ENCODE assay signal across 25 mouse cellular contexts in genomic region chr3:97981376-97981906, GRCm38 (mm10).
"Had no signal": no experiment of that assay in that cellular context is flagged by ENCODE, and none has a peak within 500 bp of the region (broad histone marks: within the 10 kb centered on the region; RNA-seq: fewer than 3 reads in every experiment).

No protein-coding gene starts in this region.

- H3K4me3 ChIP-seq: heart, adult 2 months; heart, embryonic 13.5 days; heart, embryonic 15.5 days; hindbrain, embryonic 13.5 days; hindbrain, embryonic 15.5 days; limb, embryonic 13.5 days; limb, embryonic 15.5 days; liver, embryonic 13.5 days; liver, embryonic 15.5 days had no signal

- H3K27me3 ChIP-seq: hindbrain, embryonic 13.5 days; hindbrain, embryonic 15.5 days; limb, embryonic 13.5 days; limb, embryonic 15.5 days; liver, embryonic 13.5 days; liver, embryonic 15.5 days had no signal

- DNase-seq: forebrain, postnatal 0 days; gastrocnemius, postnatal 14 days; gastrocnemius, postnatal 36 days; heart, adult 11 months; heart, adult 2 months; heart, postnatal 14 days; heart, postnatal 36 days; kidney, adult 11 months; kidney, postnatal 10 days; kidney, postnatal 25 days; layer of hippocampus, adult 9-11 months; layer of hippocampus, postnatal 36 days; left cerebral cortex, postnatal 4 days; liver, embryonic 13.5 days had no signal

- H3K9me3 ChIP-seq: heart, embryonic 13.5 days; heart, embryonic 15.5 days; hindbrain, embryonic 13.5 days; hindbrain, embryonic 15.5 days; limb, embryonic 13.5 days; limb, embryonic 15.5 days; liver, embryonic 13.5 days; liver, embryonic 15.5 days had no signal

- H3K36me3 ChIP-seq: heart, embryonic 13.5 days; heart, embryonic 15.5 days; hindbrain, embryonic 13.5 days; hindbrain, embryonic 15.5 days; limb, embryonic 13.5 days; limb, embryonic 15.5 days; liver, embryonic 13.5 days; liver, embryonic 15.5 days had no signal

- H3K4me1 ChIP-seq: heart, embryonic 15.5 days; hindbrain, embryonic 13.5 days; hindbrain, embryonic 15.5 days; limb, embryonic 13.5 days; limb, embryonic 15.5 days; liver, embryonic 15.5 days had no signal

- H3K9ac ChIP-seq: forebrain, postnatal 0 days; heart, embryonic 13.5 days; heart, embryonic 15.5 days; hindbrain, embryonic 13.5 days; hindbrain, embryonic 15.5 days; limb, embryonic 13.5 days; limb, embryonic 15.5 days; liver, embryonic 13.5 days; liver, embryonic 15.5 days had no signal

- H3K27ac ChIP-seq: heart, adult 2 months; heart, embryonic 13.5 days; heart, embryonic 15.5 days; hindbrain, embryonic 13.5 days; hindbrain, embryonic 15.5 days; hindbrain, postnatal 0 days; limb, embryonic 13.5 days; limb, embryonic 15.5 days; liver, embryonic 13.5 days; liver, embryonic 15.5 days had no signal

- H3K4me2 ChIP-seq: heart, embryonic 11.5 days; heart, embryonic 13.5 days; heart, embryonic 15.5 days; hindbrain, embryonic 13.5 days; hindbrain, embryonic 15.5 days; limb, embryonic 13.5 days; limb, embryonic 15.5 days; liver, embryonic 11.5 days; liver, embryonic 13.5 days; liver, embryonic 15.5 days had no signal

- ATAC-seq: forebrain, postnatal 0 days; hindbrain, postnatal 0 days; intestine, embryonic 16.5 days had no signal
